Mouse (Mus musculus) WW6 (cell line): Measurements from ENCODE around the gene Cd164l2.

Source experiments
- DNase-seq: peaks from one replicate; pipeline ENCODE4 v3.0.0-alpha.2; 2013; ENCODE audit warnings: low read depth, low spot score

The Cd164l2 gene

GRCm38 (mm10) chr4:133220656-133221055, 8.7 kb downstream of the Cd164l2 start:
- DNase-seq = no peak

- DNase-seq = no peak
Measured at GRCm38 (mm10) chr4:133221701-133222100, 9.8 kb downstream of the Cd164l2 start.

GRCm38 (mm10) chr4:133223875-133224274, 11.9 kb downstream of the Cd164l2 start:
- no peak for DNase-seq

- no peak for DNase-seq
Measured at GRCm38 (mm10) chr4:133226073-133226472, 14.1 kb downstream of the Cd164l2 start.

GRCm38 (mm10) chr4:133227636-133228035, 15.7 kb downstream of the Cd164l2 start:
- DNase-seq = no peak

GRCm38 (mm10) chr4:133229582-133229981, 17.7 kb downstream of the Cd164l2 start:
- no peak for DNase-seq

- DNase-seq = no peak
Measured at GRCm38 (mm10) chr4:133233285-133233976, 21.5 kb downstream of the Cd164l2 start.

GRCm38 (mm10) chr4:133234771-133235170, 22.8 kb downstream of the Cd164l2 start:
- DNase-seq = no peak

- DNase-seq = no peak
Measured at GRCm38 (mm10) chr4:133235415-133235814, 23.5 kb downstream of the Cd164l2 start.

GRCm38 (mm10) chr4:133237911-133238310, 26.0 kb downstream of the Cd164l2 start:
- DNase-seq = no peak

GRCm38 (mm10) chr4:133240490-133240921, 28.6 kb downstream of the Cd164l2 start, which contains the start of gene Map3k6:
Map3k6 (plus strand) TSS chr4:133240818.
- no peak for DNase-seq

- DNase-seq = peak; percentile 59
Measured at GRCm38 (mm10) chr4:133240934-133241908, 29.3 kb downstream of the Cd164l2 start.

GRCm38 (mm10) chr4:133241910-133242309, 30.0 kb downstream of the Cd164l2 start:
- no peak for DNase-seq

GRCm38 (mm10) chr4:133242710-133243109, 30.8 kb downstream of the Cd164l2 start:
- no peak for DNase-seq

- no peak for DNase-seq
Measured at GRCm38 (mm10) chr4:133243538-133243937, 31.6 kb downstream of the Cd164l2 start.

- DNase-seq = no peak
Measured at GRCm38 (mm10) chr4:133244289-133244688, 32.4 kb downstream of the Cd164l2 start.

GRCm38 (mm10) chr4:133247072-133247471, 35.1 kb downstream of the Cd164l2 start:
- no peak for DNase-seq

- DNase-seq = no peak
Measured at GRCm38 (mm10) chr4:133247806-133248449, 36.0 kb downstream of the Cd164l2 start.

GRCm38 (mm10) chr4:133250609-133251008, 38.7 kb downstream of the Cd164l2 start:
- DNase-seq = peak; percentile 64

GRCm38 (mm10) chr4:133251214-133251613, 39.3 kb downstream of the Cd164l2 start:
- DNase-seq = no peak

- DNase-seq = no peak
Measured at GRCm38 (mm10) chr4:133252089-133252488, 40.2 kb downstream of the Cd164l2 start.

GRCm38 (mm10) chr4:133253412-133253811, 41.5 kb downstream of the Cd164l2 start:
- DNase-seq = no peak
